Mouse (Mus musculus) left cerebral cortex, adult 2 months (tissue): ENCODE data around the gene Klhdc7a. TPM values are rescaled to one million over a fixed set of nuclear protein-coding genes. Genes with fewer than 3 reads are reported as not detected.
A peak's percentile ranks its signal among the peaks of the same experiment; 100 is the strongest.
"Not testable (repeated sequence)": the region's sequence is repeated elsewhere in the genome, so short reads cannot be mapped to it uniquely, and the experiment has no call there.

ENCODE experiments used
- DNase-seq, 2 experiments: peaks; one replicate each; pipeline ENCODE4 v3.0.0; 2021 to 2022; ENCODE audit warnings: low spot score in 2 of 2, mixed read lengths in 1 of 2; ENCODE audit errors: extremely low spot score in 1 of 2
- H3K27ac ChIP-seq: fragments of 200-600 bp; 2 replicates; pipeline ENCODE4 v1.8.1; 2022
- H3K4me3 ChIP-seq: fragments of 200-600 bp; 2 replicates; pipeline ENCODE4 v1.8.1; 2022
- CTCF ChIP-seq: fragments of 200-600 bp; IDR thresholded peaks from 2 replicates; pipeline ENCODE4 v1.8.1; 2022; ENCODE audit warnings: antibody characterized with exemption, mild to moderate bottlenecking, moderate library complexity
- intact Hi-C: fragments of 180-260 bp; cut with DNase I; formaldehyde crosslinking; loops from one replicate; pipeline ENCODE4 v1.15.1; 2025
- total RNA-seq, 2 experiments: library from RNA; stranded (reverse); gene quantifications; 2 replicates each; pipeline ENCODE4 v1.2.3; 2021

The Klhdc7a gene
- total RNA-seq, 2 experiments from 2014 or later, result 9.4 to 9.6 TPM

DNA sequence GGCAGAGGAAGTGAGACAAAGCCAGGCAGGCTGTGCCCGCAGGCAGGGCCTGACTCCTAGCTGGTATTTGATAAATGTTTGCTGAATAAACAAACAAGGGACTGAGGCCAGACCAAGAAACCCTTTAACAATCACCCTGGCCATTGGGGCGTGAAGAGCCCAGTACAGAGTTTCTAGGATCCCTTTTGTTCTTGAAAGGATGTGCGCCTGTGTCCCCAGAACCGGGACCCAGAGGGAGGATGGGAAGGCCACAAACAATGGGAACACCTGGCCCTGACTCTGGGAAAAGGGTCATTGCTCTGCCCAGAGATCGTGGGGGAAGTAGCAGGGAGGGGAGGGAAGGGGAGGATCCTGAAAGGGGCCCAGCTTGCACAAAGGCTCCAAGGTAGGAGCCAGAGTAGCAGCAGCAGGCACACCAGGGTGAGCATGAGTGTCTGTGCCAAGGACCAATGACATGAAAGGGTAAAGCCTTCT lies 9.5 kb upstream of the Klhdc7a start:
- no peak for TF ChIP-seq CTCF
- H3K27ac ChIP-seq, result no peak overlapping the region
- DNase-seq, result no peak
- intact Hi-C loops, result loop anchor here (10.0 kb wide), 1 partner anchor 283 kb away; no protein-coding TSS in a partner anchor
- H3K4me3 ChIP-seq, result no peak overlapping the region

DNA sequence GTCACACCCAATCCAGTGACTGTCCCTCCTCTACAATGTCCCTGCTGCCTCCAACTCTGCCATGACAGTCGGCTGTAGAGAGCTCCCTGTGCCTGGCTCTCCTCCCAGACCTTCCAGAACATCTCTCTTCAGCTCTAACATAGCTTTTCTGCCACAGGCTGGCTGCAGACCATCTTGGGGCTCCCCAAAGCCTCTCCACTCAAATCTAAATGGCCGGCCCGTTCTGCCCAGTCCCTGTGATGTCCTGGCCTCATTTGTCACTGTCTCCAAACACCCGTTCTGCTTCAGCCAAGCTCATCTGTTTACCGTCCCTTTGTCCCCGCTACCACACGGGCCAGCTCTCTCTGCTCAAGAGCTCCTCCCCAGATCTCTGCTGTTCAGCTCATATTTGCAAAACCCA lies 6.7 kb upstream of the Klhdc7a start:
- DNase-seq, result no peak
- H3K4me3 ChIP-seq, result no peak overlapping the region
- no peak for TF ChIP-seq CTCF
- no peak overlapping the region for H3K27ac ChIP-seq
- intact Hi-C loops, result loop anchor here (10.0 kb wide), 1 partner anchor 280 kb away; no protein-coding TSS in a partner anchor

DNA sequence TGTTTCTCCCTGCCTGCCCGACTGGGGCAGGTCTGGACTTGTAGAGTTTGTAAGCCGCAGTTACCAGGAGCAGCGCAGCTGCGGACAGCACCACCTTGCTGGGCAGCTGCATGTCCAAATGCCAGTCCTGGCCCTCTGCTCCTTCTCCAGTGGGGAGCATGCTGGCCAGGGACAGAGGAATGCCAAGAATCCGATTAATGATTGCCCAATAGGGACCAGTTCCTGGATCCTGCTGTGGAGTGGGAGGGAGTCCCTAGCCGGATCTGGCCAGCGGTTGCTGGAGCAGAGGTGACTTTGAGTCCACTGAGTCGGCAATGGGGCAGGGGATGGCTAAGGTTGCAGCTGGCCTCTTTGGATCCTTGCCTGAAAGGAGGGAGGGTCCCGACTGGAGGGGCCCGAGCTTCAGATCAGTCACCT lies 343 bp downstream of the Klhdc7a start:
- DNase-seq, result peak in 1 of 2 experiments; percentile 18
- TF ChIP-seq CTCF, result no peak
- H3K4me3 ChIP-seq, result peak overlapping the region; percentile 18
- intact Hi-C loops, result no loop called here
- peak overlapping the region; percentile 65 for H3K27ac ChIP-seq

DNA sequence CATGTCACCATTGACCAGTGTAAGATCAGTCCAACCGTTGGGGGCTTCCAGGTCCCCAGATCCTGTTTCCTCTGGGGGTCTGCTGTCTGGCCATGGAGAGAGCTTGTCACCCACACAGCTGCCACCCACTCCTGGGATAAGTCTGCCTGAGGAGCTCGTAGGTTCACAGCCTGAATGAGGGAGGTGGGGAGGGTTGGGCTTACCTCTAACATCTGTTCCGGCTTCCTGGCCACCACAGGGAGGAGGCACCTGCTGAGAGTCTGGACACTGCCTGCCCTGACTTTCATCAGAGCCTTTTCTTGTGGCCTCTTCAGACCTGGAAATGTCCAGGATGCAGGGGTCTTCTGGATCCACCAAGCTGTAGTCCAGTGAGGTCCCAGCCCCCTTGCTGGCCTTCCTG lies 845 bp downstream of the Klhdc7a start:
- no peak for DNase-seq
- Histone ChIP-seq H3K4me3 (peak overlapping the region; percentile 18), H3K27ac (peak overlapping the region; percentile 65)
- intact Hi-C loops, result no loop called here
- no peak for TF ChIP-seq CTCF

DNA sequence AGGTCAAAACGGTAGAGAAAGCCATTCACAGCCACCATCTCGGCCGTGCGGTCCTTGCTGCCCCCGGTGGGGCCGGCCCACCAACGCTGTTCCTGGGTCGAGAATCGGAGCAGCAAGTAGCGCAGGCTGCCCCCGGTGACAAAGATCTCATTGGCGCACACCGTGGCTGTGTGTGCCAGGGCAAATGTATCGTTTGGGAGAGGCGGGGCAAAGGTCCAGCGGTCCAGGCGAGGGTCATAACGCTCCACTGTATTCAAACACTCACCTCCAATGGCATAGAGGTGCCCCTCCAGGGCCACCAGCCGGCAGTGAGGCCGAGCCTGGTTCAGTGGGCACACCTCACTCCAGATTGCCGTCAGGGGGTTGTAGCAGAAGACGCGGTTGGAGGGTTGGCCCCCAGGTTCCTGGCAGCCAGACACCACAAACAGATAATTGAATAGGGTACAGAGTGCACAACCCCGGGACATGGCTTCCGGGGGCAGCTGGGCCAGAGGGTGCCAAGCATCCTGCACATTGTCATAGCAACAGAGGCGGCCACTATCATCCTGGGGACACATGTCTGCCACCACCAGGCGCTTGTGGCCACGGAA lies 2.1 kb downstream of the Klhdc7a start:
- DNase-seq, result no peak
- TF ChIP-seq CTCF, result no peak
- Histone ChIP-seq H3K27ac (no peak overlapping the region; the same call in 1 of the 2 replicates), H3K4me3 (no peak overlapping the region; the same call in 1 of the 2 replicates)
- intact Hi-C loops, result no loop called here

DNA sequence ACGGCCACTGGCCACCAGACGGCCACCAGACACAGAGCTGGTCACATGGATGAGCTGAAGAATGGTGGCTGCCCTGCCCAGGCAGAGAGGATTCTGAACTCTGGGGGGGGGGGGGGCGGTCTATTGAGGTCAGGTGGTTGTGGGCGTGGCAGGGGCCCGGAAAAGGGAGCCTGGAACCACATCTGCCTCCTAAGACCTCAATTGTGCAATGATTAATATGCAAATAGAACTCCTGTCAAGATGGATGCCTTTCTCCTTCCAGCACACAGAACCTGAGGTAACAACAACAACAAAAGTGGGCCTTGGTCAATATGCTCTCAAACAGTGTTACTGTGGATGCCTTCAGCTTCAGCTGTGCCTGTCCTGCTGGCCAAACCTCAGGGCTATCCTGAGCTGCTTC lies 3.4 kb downstream of the Klhdc7a start:
- TF ChIP-seq CTCF, result no peak
- Histone ChIP-seq H3K4me3 (no peak overlapping the region), H3K27ac (no peak overlapping the region)
- intact Hi-C loops, result no loop called here
- no peak for DNase-seq

DNA sequence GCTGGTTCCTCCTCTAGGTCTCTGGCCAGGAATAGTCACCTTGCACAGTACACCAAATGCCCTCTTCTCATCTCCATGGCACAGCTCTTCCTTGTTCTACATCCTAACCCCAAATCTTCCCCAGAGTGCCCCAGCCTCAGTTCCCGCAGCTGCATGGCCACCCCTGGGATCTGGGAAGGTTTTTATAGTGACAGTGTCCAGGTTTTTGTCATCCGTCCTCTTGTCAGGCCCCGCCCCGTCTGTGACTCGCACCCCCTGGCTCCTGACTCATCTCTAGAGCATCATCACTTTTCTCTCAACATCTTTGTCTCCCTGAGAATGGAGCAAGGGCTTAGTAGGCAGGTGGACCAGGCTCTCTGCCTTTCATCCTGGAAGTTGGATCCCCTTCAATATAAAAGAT lies 3.9 kb downstream of the Klhdc7a start:
- no peak overlapping the region for H3K27ac ChIP-seq
- intact Hi-C loops, result loop anchor here (2.0 kb wide), 1 partner anchor 37 kb away; no protein-coding TSS in a partner anchor

DNA sequence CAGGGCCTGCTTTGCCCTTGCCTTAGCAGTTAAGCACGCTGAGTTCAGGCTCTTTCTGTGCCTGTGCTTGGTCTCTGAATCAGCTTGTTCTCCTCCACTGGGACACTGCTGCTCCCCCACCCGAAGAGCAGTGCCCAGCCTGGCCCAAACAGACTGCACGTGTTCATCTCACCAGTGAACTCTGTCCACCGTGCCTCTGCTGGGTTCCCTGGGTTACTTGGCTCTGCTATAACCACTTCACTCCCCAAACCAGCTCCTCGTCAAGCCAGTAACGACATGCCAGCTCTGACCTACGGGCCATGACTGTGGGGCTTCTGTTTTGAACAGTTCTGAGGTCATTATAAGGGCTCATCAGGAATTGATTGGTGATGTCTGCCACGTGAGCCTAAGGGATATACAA lies 4.8 kb downstream of the Klhdc7a start:
- Histone ChIP-seq H3K4me3 (no peak overlapping the region), H3K27ac (peak overlapping the region; percentile 38; the same call in 1 of the 2 replicates)
- intact Hi-C loops, result loop anchor here (2.0 kb wide), 1 partner anchor 36 kb away; no protein-coding TSS in a partner anchor
- peak in 1 of 2 experiments; percentile 22 for DNase-seq
- no peak for TF ChIP-seq CTCF

More for the DNA sequence above, 3.9 kb downstream of the Klhdc7a start:
- TF ChIP-seq CTCF, result no peak
- no peak overlapping the region for H3K4me3 ChIP-seq
- no peak for DNase-seq

DNA sequence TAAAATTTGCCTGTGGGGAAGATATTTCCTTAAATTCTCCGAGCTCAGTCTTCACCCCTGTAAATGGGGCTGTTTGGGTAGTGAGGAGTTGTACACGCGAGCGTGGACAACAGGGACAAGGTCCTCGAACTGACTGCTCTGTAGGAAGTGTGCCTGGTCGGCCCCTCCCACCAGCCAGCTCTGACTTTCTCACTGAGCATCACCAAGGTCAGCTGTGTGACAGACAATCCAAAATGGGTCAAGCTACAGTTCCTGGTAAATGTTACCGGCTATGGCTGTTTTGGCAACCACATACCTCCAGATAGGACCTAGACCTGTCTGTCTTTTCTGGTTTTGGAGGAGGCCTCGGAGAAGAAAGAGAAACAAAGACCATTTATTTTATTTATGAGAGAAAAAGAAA lies 6.0 kb downstream of the Klhdc7a start:
- intact Hi-C loops, result loop anchor here (2.0 kb wide), 1 partner anchor 35 kb away; no protein-coding TSS in a partner anchor
- H3K4me3 ChIP-seq, result no peak overlapping the region
- no peak for TF ChIP-seq CTCF
- H3K27ac ChIP-seq, result no peak overlapping the region
- DNase-seq, result no peak

DNA sequence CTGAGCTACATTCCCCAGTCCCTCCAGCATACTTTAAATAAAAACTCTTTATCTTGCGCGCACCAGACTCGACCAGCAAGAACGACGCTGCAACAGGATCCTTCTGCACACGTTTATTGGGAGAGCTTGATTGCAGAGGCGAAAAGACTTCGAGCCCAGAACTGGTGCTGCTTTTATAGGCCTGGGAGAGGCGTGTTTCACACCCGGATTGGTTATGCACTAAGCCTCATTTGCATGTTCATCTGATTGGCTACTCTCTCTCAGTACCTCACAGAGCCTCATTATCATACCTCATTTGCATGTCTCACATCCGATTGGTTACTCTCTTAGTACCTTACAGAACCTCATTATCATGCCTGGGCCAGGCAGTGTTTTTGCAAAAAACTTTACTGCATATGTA lies 6.5 kb downstream of the Klhdc7a start:
- DNase-seq, H3K4me3 ChIP-seq, H3K27ac ChIP-seq, intact Hi-C loops: not testable (repeated sequence)

DNA sequence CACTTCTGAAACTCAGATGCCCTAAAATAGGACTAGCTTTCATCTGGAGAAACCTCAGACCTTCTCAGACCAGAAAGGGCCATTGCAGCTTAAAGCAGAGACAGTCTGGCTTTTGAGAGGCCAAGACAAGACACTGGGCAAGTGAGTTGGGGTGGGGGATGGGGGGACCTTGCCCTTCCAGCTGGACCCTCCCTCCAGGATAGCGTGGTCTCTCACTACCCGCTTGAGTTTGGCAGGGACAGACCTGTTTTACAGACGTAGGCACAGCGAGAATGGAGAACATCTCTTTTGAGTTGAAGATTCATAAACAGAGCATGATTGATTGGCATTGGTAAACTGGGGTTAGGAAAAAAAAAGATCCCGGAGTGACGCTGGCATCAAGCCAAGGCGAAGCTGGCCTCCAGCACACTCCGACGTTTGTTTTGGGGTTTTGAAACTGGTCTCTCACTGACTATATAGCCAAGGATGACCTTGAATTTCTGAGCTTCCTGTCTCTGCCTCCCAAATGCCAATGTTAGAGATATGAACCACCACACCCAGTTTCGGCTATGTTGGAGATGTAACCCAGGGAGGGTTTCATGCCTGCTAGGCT lies 7.0 kb downstream of the Klhdc7a start:
- intact Hi-C loops, result no loop called here
- TF ChIP-seq CTCF, result no peak
- Histone ChIP-seq H3K4me3 (no peak overlapping the region), H3K27ac (no peak overlapping the region)
- no peak for DNase-seq

DNA sequence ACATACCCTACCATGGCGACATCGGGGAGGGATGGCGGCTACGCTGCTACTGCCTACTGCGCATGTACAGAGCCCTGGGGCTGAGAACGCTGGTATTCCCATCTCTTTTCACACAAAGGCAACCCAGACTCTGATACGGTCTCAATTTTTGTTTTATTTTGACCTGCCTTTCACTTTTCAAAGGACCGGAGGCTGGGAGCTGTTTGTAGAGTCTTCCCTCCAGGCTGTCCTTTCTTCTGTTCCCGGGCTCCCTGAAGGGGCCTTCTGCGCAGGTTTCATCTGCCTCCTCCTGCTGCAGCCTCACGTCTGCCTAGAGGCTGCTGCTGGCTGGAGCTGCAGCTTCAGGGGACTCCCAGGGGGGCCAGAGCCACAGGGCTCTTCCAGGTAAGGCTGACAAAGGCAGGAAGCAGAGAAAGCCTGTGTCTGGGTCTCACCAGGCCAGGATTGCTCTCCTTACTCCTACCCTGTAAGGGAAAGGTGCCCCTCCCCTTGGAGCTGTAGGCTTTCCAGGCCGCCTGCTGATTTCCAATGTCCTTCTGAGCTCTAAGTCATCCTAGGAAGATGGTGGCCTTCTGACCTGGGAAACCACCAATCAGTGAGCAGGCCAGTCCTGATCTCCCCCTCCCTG lies 7.6 kb downstream of the Klhdc7a start:
- no peak for DNase-seq
- TF ChIP-seq CTCF, result no peak
- intact Hi-C loops, result no loop called here
- H3K4me3 ChIP-seq, result no peak overlapping the region
- no peak overlapping the region for H3K27ac ChIP-seq
